Mouse (Mus musculus) heart, adult 9 months (tissue): ENCODE data around the gene Paqr9.
A peak's percentile ranks its signal among the peaks of the same experiment; 100 is the strongest.

Source experiments
- DNase-seq, 2 experiments: peaks; one replicate each; pipeline ENCODE4 v3.0.0; 2022; ENCODE audit warnings: low spot score in 2 of 2

The Paqr9 gene

DNA sequence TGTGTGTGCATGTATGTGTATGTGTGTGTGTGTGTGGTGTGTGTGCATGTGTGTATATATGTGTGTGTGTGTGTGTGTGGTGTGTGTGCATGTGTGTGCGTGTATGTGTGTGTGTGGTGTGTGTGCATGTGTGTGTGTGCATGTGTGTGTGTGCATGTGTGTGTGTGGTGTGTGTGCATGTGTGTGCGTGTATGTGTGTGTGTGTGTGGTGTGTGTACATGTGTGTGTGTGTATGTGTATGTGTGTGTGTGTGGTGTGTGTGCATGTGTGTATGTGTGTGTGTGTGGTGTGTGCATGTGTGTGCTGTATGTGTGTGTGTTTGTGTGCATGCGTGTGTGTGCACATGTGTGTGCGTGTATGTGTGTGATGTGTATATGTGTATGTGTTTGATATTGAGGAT, 14.9 kb upstream of the Paqr9 start:
- DNase-seq: no peak

DNA sequence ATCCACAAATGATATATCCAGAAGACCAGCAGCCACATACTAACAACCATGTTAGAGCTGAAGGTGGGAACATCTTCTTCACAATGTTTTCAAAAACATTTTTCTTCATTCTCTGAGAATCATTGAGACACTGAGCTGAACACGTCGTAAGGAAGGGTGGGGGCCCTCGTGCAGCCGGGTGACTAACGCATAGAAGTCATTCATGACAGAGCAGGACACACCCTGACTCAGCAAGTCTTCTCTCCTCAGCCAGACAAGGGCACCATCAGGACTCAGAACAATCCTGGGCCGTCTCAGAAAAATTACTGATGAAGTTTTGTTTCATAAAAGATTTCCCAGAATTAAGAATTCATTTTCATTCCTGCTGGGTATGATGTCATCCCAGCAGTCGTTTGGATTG, 12.8 kb upstream of the Paqr9 start:
- DNase-seq: no peak

DNA sequence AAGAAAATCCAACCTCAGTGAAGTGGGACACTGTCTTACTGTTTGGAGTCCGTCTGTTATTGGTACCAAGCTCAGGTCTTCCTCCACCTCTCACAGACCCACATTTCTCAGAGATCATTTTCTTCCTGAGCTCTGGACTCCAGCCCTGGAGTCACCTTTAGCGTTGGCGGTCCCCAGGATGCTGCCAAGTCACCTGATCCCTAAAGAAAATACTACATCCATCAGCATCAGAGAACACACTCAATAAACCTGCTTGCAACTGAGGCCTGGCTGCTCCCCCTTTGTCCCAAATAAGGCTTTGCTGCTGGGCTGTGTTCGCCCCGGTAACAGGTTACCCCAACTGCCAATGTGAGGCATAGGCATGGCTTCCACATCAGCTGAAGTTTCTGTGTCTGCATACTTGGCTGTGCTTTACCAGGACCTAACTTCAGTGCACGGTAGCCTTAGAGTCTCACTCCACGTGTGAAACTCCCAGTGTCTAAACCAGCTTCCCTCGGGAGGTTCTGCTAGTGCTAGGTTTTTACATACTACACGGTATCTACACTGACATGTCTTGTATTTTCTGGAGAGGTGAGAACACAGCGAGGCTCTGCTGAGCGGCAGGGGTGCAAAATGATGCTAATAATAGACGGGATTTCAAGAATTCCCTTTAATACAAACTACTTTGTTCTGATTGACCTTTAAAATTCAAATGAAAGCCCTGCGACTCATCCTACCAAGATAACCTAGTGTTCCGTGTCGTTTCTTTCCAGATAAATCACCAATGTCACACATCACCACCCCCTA, 9.6 kb upstream of the Paqr9 start:
- no peak for DNase-seq

DNA sequence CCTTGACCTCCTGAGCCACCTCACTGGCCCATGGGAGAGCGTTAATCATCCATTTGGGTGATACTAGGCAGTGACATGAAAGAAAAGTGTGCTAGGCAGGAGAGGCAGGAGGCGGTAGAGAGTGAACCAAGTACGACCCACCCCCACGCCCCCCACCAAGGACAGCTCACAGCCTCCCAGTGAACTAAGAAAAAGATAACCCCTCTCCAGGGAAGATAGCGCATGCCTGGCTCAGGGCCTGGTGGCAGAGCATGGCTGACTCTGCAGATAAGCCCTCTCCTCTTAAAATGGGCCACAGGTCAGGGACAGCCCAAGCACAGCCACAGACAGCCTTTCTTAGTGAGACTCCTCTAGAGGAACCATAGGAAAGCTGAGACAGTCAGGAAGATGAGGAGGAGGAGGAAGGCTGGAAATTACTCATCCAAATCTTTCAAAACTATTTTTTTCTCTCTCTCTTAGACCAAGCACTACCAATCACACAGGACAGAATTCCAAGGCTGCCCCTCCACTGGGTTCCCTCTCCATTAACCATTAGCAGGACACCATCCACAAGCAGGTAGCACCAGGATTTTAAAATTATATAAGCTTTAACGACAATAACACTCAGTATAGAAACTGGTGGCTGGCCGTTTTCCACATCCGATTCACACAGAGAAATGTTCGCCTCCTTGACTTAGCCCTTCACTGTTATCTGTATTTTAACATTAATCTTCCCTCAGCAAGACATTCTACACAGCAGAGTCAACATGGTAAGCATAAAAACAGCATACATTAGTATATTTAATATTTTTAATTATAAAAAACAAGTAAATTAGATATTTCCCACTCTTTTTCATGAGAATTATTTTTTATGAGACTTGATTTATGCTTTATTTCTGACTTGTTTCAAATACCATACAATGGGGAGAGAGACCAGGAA, 8.3 kb upstream of the Paqr9 start:
- DNase-seq: peak; percentile 57 to 58

DNA sequence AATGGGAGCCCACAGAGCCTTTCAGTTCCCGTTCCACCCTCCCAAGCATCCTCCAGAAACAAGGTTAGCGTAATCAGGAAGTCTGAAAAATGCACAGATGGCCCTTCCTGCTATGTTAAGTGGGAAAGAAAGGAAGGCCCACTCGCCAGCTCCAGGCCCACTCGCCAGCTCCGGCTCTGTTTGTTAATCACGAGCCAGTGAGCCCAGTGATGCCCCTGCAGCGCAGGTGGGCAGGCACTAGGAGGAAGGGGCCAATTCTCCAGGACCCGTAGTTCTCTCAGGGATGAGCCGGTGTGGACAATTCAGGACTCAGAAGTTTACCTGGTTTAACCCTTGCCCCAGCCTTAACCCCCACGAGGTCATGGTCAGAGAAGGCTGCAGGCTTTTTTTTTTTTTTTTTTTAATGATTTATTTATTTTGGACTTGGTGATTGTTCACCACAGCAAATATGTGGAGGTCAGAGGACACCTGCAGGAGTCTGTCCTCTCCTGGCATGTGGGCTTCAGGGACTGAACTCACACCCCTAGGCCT, 7.2 kb upstream of the Paqr9 start:
- DNase-seq: no peak

DNA sequence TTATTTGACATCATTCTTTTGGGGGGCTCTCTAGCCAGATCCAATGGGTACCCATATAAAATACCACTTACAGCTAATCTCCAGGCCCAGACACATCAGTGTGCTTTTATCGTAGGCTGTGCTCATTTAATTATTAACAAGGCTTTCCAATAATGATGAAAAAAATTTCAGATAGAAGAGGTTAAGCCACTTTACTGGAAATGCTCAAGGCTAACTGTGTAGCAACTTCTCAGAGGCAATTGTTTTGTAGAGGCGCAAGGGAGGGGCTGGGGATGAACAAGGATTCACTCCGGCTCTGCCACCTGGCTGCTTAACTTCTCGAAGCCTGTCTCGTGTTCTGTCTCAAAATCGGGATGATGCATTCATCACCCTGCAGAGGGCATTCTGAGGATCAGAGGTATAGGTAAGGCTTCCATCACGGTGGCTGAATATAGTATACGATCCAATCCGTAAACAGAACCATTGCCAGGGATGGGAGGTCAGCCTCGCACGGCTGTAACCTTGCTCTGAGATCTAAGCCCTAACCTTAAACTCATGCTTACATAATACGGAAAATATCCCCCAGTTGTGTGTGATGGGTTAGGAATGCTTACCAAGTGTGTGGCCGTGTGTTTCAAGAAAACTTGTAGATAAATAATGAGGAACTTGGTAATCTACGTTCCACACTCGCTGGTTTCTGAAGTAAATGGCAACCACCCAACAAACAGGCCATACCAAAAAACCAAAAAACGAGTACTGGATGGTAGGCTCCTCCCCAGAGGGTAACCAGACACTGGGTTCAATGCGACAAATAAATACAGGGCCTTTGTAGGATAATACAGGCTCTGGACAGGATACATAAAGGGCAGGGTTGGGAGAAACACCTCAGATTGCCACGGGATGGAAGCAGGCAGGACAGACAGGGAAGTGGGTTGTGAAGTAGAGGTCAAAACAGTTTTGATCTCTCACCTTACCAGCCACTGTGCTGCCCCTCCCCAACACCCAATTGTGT, 4.9 kb upstream of the Paqr9 start:
- no peak for DNase-seq

DNA sequence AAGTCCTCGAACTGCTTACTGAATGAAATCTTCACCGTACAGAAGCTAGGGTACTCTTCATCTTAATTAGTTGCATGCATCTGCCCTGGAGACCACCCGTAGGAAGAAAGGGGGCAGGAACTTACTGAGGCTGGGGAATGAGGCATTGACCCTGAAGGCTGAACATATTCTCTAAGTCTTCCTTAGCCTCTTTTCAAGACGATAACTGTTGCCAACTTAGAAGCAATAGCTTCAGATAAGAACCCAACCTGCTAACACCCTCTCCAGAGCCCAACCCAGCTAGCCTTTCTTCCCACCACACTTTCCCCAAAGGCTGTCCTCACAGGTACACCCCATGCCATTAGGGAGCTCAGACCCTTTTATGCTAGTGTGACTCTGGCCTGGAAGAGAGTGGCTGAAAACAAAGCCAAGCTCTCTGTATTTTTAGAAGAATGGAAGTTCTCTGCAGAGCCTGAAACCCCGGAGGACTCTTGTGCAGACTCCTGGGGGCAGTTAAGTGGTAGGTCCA, 4.2 kb upstream of the Paqr9 start:
- no peak for DNase-seq

DNA sequence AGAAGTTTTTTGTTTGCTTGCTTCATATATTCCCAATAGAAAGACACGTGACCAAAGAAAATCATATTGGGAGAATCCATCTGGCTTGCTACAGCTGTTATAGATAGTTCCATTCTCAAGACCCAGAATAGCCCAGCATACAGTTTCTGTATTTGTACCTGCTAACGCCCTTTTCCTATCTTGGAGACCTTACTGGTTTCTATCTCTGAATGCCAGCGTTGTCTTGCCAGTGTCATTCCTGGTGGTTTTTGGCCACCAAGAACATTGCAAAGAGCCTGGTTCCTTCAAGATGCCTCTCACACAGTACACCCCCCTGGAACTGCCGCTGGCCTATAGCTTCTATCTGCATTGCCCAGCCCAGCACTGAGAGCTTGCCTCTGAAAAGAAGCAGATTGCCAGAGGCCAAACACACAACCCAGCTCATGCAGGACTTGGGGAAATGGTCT, 3.4 kb upstream of the Paqr9 start:
- DNase-seq: no peak

DNA sequence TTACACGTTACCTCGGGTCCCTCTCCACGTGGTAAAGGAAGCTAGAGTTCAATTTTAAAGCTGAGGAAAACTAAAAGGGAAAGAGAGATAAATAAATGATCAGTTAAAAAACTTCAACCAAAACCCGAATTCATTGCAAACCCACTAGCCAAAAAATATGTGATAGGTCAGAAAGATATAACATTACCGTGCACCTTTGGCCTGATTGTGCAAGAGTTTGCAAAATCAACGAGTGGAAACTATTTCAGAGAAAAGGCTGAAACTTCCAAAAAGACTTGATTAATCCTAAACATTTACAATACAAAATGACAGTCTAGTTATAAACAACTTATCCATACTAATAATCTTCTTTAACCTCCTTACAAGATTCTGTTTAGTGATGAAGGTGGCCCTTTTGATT, 1.7 kb upstream of the Paqr9 start:
- no peak for DNase-seq

DNA sequence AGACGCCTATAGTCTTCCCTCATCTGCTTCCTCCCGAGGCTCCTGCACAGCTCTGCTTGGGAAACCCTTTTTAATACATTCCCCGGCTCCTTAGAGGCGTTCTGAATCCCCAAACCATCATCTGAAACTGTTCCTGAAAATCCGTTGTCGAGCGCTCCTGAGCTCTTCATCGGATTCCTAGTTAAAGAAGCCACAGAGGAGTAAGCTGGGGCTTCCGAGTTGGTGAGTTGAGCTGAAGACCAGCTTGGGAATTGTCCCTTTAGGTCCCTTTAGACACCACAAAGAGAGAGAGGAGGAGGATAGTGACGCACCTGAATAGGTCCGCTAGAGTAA, 765 bp upstream of the Paqr9 start:
- no peak for DNase-seq

DNA sequence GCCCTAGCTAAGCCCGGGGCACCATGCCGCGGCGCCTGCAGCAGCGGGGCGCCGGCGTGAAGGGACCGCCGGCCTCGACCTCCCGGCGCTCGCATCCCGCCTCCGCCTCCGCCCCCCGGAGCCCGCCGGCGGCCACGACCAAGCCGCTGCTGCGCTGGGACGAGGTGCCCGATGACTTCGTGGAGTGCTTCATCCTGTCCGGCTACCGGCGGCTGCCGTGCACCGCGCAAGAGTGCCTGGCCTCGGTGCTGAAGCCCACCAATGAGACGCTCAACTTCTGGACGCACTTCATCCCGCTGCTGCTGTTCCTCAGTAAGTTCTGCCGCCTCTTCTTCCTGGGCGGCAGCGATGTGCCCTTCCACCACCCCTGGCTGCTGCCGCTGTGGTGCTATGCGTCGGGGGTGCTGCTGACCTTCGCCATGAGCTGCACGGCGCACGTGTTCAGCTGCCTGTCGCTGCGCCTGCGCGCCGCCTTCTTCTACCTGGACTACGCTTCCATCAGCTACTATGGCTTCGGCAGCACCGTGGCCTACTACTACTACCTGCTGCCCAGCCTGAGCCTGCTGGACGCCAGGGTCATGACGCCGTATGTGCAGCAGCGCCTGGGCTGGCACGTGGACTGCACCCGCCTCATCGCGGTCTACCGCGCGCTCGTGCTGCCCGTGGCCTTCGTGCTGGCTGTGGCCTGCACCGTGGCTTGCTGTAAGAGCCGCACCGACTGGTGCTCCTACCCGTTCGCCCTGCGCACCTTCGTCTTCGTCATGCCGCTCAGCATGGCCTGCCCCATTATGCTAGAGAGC, 679 bp downstream of the Paqr9 start:
- DNase-seq: peak in 1 of 2 experiments; percentile 21

DNA sequence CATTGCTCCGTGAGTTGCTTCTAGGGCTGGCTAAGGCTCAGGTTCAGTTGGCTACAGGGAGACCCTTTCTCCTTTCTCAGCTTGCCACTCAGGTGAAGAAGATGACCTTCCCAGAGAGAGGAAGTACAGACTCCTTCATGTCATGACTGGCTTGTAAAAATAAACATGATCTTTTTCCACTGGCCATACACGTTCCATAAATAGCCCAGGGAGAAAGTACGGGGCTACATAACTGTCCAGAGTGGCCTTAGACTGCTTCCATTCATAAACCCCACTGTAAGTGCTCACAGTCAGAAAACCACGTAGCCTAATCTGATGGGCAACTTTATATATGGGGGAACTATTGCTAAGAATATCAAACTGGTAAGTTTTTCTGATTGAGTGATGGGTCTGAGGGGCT, 4.6 kb downstream of the Paqr9 start:
- peak in 1 of 2 experiments; percentile 41 for DNase-seq

DNA sequence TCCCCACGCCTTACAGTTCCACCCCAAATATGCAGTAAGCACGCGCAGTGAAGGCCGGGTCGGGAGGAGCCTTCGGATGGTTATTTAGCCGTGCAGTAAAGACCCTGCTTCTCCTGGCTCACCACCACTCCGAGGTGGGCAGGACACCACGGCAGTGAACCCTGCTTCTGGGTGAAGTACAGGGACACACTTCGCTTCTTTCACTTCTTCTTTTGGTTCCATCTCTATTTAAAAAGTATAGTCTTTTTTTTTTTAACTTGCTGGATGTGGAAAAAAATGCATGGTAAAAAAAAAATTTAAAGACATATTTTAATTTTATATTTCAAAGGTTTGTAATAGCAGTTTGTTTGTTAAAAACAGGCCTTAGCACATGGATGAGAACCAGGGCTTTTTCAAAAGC, 6.9 kb downstream of the Paqr9 start:
- DNase-seq: no peak

DNA sequence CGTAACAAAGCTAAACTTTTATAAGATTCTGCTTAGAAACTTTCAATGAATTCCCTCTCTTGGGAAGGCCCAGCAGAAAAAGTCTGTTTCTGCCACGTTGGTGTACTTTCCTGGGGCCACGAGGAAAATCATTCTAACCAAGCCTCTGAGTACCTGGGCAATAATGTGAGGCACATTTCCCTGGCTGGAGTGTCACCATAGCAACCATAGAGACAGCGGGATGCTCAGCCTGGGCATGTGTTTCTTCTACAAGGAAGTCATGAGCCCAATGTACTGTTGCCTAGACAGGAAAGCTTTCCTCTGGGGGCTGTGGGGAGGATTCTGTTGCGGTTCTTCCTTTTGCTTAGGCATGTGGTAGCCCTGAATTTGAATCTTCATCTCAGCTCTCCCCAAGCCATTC, 7.5 kb downstream of the Paqr9 start:
- DNase-seq: no peak

DNA sequence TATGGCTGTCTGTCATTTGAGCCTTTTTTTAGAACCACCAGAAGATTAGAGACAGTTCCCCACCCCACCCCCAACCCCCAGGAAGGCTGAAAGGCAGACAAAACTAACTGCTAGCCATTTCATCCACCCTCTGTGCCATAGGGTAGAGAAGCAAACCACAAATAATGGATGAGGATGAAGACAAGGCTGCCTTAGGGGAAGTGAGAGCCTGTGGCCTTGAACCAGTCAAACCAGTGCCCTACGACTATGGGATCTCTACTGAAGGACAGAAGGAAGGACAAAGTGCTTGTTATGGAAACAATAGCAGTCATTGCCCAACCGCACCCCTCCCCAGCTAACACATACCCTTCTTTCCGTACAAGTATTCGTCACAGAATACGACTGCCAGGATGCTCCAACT, 9.8 kb downstream of the Paqr9 start:
- DNase-seq: no peak

DNA sequence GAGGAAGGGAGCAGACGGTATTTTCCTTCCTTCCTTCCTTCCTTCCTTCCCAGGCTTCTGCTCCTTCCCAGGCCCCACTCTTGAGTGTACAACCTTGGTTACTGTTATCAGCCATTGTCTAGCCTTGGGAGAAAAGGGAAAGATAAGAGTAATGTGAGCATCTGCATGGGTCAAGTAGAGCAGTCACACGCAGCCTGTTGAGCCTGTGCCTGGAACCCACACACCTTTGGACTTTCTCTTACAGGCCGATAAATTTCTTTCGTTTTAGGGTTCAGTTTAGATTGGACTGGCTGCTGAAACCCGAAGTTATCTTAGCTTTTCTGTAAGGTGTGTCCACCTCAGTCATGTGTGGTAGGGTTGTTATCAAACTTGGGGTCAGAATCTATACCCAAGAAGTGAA, 10.5 kb downstream of the Paqr9 start:
- no peak for DNase-seq

DNA sequence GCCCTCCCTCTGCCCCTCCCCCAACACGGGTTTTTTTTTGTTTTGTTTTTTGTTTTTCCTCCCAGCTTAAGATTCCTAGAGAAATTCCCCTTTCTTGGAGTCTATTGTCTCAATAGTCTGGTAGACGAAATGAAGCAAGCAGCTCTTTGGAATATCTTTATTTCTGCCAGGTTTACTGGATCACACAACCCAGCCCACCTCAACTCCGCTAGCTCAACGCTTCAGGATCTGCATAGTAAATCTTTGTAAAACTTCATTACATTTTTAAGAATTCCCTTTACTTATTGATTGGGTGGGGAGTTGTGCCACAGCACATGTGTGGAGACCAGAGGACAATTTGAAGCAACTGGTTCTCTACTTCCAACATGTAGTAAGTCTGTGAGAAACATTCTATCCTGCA, 11.1 kb downstream of the Paqr9 start:
- no peak for DNase-seq

DNA sequence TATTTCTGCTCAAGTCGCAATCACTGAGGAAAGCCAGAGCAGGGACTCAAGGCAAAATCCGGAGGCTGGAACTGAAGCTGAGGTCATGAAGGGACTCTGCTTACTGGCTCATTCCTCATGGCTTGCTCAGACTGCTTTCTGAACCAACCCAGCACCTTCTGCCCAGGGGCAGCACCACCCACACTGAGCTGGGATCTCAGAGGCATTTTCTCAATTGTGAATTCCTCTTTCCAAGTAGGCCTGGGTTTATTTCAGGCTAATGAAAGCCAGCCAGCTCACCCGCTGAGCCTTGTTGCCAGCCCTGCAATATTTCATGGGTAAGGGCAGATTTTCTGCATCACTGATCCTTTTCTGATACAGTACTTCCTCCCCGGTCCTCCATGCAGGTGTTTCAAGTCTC, 12.0 kb downstream of the Paqr9 start:
- DNase-seq: no peak

DNA sequence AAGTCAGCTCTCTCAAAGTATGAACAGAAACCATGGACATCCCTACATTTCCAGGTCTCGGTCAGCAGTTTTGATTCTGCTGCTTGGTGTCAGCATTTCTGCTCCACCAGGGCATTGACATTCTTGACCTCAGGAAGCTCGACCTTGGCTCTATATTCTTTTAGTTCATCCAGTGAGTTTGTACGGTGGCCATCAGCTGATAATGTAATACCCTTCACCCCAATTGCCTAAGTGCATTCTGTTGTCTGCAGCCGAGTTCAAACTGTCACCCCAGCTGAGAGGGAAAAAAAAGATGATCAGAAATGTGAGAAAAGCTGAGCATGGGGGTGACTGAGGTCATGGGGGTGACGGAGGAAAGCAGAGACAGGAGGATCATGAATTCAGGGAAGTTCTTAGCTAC, 13.1 kb downstream of the Paqr9 start:
- no peak for DNase-seq

DNA sequence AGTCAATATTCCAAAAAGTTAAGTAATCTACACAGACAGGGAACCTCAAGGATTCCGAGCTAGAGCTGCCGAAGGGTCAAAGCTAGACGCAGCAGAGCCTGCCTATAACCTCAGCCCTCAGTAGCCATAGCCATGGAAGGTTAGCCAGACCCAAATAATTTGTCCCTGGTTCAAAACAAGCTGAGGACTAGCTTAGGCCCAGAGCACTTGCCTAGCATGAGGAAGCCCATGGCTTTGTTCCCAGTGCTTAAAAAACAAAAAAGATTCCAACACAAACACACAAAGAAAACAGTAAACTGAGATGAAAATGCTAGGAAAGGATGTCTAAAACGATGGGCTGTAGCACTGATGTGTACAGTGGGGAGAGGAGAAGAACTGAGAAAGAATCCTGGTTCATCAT, 14.7 kb downstream of the Paqr9 start:
- DNase-seq: no peak

DNA sequence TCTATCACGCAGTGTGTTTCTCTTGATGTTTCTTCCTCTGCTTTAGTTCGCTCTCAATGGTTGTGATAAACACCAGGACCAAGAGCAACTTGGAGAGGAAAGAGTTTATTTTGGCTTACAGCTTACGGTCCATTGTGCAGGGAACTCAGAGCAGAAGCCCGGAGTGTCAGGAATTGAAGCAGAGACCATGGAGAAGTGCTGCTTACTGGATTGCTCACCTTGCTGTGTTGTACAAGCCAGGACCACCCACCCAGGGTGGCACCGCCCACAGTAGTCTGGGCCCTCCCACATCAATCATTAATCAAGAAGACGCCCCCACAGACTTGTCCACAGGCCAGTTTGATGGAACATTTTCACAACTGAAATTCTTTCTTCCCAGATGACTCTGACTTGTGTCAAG, 18.0 kb downstream of the Paqr9 start:
- no peak for DNase-seq
